Mouse (Mus musculus) cortical plate, adult 2 months (tissue): Measurements from ENCODE around the gene Cbx4.

Source experiments
- CTCF ChIP-seq: fragments of 200-500 bp; IDR thresholded peaks from 2 replicates; pipeline ENCODE4 v1.5.1; 2011; ENCODE audit warnings: mild to moderate bottlenecking, control low read depth, low read length; ENCODE audit not compliant: insufficient read depth; ENCODE audit errors: extremely low read depth
- POLR2A ChIP-seq: fragments of 200-500 bp; IDR thresholded peaks from 2 replicates; pipeline ENCODE4 v1.6.1; 2011; ENCODE audit warnings: mild to moderate bottlenecking, low read length, control low read depth; ENCODE audit not compliant: insufficient read depth; ENCODE audit errors: extremely low read depth

- TF ChIP-seq CTCF (no peak), POLR2A (no peak)
These were observed 31.0 kb upstream of the Cbx4 start for GRCm38 (mm10) chr11:119116992-119117391.
